Mouse (Mus musculus): Measurements from ENCODE around the gene Arpc5.
"Not testable (repeated sequence)": the region's sequence is repeated elsewhere in the genome, so short reads cannot be mapped to it uniquely, and the experiment has no call there.

Arpc5 gene

DNA sequence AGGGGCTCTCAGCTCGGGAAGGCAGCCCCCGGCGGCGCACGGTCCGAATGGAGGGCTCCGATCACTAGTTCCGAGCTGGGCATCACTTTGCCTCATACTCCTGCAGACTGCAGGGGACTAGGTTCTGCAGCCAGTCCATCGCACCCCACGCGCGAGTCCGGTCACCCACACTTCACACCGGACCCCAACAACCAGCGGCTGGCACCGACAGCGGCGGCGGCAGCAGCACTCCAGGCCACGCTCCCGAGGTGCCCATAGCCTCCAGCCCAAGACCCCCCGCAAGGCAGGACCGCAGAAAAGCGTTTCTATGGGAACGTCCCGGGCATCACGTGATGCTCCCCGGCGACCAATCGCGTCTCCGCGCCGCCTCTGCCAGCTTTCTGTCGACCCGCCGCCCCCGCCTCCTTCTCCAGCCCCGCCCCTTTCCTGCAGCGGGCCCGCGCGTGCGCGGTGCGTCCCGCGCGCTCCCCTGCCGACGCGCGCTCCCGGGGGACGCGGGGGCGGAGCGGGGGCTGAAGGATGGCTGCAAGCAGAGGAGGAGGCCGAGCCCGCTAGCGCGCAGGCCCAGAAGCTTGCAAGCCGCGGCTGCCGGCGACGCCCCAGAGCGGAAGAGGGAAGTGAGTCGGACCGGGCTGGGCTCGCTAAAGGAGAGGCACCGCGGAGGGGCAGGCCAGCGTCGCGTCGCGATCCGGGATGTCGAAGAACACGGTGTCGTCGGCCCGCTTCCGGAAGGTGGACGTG is at the start of gene Arpc5, which contains the start of gene Rgl1:
Arpc5 (plus strand) TSS at position 511 of the 741 bp plus-strand sequence.
Rgl1 (minus strand) TSS at position 320 of the 741 bp plus-strand sequence.
- DNase-seq (ENCODE audit: low spot score), result peak; percentile 96

DNA sequence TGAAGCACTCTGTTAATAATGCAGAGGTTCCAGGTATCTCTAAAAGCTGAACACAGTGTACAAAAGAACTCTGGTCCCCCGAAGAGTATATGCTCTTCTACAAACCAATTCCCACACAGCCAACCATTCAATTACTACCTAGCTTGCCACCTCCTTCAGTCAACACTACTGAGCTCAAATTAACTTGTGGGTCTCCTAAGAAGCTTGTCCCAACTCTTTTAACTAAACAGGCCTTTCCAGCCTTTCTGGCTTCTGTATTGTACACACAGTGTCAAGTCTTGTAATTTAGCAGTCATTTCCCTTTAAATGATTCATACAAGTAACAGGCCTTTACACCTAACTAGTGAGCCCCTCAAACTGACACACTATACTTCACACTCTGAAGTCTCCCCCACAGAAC is 49.0 kb upstream of the Arpc5 start:
- DNase-seq (ENCODE audit: low spot score), result no peak

DNA sequence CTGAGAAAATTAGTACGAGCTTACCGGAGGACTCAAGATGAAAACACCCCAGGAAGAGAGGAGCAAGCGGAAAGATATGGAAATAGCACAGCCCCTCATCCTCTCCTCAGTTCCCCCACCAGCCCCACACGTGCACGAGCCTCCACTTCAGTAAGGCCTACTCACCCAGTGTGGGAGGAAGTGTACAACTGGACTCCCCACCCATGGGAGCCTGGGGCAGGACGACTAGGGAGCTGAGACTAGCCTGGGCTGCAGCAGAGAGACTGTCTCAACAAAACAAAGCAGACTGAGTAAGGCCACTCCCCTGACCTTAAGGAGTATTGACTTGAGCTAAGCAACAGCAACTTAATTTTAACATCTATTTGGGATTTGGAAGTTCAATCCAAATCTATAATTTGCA is 48.1 kb upstream of the Arpc5 start:
- no peak for DNase-seq (ENCODE audit: low spot score)

DNA sequence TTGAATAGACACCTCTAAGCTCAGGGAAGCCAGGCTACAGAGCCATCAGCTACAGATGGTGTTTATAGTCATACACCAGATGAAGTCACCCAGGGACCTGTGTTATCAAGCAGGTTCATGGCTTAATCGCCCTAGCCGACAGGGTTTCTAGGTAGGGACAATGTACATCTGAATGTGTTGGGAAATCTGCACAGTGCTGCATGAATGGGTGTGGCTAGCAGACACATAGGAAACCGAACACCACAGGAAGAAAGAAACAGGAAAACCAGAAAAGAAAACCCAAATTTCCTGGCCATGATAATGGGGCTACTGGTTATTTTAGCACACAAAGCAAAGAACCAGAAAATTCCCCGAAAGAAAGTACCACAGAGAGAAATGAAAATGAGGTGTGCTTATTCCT is 45.4 kb upstream of the Arpc5 start:
- no peak for DNase-seq (ENCODE audit: low spot score)

DNA sequence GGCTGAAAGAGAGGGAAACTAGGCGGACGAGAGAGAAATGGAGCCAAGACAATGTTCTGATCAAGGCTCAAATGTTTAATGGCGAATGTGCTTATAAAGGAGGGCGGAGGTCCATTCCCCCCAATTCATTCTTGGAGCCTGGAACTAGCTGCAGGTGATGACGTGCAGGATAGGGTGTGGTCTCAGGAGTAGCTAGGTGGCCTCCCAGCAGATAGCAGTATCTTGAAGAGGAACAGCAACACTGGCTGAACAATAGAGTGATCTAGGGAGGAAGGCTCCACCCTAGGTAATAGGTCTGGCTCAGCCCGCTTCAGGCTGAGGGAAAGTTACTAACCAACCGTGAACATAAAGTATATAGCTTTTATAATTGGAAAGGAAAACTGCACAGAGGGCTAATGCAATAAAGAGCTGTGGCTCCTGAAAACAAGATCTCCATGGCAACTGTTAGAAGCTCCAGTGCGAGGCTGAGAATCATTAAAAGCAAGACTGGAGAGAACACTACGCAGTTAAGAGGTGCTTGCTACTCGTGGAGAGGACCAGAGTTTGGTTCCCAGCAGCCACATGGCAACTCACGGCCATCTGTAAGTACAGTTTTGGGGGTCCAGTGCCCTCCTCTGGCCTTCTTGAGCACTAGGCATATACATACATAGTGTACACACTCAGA is 44.7 kb upstream of the Arpc5 start:
- DNase-seq (ENCODE audit: low spot score), result no peak

DNA sequence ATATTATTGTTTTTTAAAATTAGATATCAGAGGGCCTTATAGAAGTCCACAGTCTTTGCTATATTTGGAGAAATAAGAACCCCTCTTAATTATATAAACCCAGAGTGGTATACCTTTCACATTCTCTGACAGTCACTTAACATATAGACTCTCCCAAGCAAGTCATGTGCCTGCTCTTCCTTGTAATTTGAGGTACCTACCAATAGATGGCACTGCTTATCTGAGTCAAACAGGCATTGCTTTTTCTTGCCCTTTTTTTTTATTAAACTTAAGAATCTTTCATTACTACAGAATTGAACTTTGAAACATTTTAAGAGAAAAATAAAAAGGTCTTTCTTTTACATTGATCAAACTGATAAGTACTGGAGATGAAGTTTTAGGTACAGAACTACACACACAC is 42.1 kb upstream of the Arpc5 start:
- no peak for DNase-seq (ENCODE audit: low spot score)

DNA sequence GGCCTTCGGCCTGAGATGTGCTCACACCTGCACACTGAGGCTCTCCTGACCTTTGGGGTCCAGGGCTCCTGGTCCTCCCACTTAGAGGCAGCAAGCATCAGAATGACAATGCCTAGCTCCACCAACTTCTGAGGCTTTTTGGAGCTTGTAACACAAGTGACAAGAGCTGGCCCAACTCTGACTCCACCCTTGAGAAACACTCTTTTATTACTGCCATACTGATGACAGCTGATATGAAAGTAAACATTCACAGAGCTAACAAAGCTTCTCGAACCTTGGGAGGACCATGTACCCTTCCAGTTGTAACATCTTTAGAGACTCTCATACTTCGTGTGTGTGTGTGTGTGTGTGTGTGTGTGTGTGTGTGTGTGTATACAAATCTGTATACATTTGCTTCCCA is 40.2 kb upstream of the Arpc5 start:
- DNase-seq (ENCODE audit: low spot score), result no peak

DNA sequence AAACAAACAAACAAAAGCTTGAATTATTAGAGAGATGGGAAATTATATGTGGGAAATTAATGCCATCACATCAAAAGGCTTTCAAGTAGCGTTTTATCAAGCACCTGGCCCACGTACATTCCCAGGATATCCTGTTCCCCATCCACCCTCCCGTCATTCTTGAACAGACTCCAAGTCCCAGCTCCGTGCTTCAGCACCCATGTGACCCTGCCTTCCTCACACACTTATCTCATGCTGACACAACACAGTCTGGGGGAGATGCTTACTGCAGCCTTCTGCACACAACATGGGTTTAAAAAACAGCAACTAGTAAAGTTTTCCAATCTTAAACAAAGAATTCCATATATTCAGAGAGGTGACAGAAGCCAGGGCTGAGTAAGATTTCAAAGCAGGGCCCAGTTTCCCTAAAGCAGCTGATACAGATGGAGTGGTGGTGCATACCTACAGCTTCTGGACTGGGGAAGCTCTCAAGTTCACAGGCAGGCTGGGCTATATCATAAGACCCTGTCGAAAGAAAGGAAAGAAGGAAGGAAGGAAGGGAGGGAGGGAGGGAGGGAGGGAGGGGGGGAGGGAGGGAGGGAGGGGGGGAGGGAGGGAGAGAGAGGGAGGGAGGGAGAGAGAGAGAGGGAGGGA is 38.6 kb upstream of the Arpc5 start:
- DNase-seq (ENCODE audit: low spot score), result no peak

DNA sequence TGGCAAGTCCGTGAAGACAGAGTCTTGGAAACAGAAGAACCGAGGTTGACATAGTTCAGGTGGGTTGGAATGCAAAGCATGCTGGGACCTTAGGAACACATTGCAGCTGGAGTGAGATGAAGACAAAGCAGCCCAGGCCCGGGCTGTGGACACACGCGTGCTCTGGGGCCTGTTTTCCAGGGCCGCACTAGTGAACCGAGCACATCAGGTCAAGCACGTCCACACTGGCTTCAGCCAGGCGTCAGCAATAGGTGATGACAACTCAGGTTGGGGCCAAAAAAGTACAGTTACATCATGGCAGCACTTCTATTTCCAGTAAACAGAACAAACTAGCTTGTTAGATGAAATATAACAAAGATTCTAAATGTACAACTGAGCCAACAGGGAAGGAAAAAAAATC is 27.5 kb upstream of the Arpc5 start:
- DNase-seq (ENCODE audit: low spot score), result no peak

DNA sequence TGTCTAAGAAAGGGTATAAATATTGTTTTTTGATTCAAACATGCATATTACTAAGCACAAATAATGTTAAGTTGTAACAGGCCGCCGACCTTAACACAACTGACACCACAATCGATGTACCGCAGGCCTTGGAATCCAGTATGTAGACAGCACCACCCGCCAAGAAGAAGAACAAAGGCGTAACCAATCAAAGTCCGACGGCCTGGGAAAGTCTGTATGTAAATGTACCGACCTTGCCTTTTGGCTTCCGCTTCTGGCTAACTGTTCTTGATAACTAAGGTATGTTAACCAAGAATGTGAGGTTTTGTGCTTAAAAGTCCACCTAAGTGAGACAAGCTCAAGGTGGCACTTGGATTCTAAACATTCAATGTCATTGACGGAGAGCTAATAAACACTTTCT is 27.0 kb upstream of the Arpc5 start:
- no peak for DNase-seq (ENCODE audit: low spot score)

DNA sequence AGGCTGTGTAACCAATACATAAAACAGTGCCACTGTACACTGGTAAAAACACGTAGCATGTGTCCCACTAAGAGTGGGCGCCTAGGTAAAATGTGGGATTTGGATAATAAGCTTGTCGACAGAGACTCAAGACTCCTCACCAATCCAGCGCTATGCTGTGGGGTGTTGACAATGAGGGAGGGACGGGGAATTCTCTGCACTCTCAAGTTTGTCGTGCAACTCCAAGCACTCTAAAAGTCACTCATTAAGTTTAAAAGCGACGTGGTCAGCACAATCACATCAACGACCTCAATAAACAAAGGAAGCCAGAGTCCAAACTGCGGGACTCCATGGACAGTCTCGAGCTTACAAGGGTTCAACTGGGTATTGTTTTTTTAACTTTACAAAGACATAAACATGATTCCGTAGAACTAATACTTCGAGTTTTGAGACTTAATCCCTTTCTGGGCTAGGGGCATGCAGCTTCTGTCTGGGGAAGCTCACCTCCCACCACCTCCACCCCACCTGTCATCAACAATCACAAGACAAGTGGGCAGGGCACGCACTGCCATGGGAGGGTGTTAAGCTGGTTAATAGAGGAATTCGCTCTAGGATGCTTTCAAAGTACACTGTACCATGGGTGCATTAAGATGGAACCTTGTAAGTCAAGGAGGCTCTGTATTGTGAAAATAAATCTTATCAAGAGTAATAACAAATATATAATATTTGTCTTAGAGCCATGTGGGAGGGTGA is 23.1 kb upstream of the Arpc5 start:
- no peak for DNase-seq (ENCODE audit: low spot score)

DNA sequence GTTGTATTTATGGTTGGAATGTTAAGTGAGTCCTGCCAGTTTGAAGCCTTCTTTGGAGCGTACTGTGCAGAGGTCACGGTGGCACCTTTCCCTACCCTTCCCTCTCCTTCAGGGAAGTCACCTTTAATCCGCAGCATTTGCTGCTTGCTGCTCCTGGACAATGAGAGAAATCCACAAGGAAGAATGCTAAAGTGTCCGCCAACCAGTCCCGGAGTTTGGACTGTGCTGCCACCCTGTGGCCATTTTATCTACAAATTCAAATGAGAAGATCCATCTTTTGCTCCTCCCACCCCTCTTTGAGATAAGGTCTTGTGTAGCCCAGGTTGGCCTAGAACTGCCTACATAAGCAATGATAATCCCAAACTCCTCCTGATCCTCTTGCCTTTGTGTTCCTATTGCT is 19.9 kb upstream of the Arpc5 start:
- peak; percentile 31 for DNase-seq (ENCODE audit: low spot score)

DNA sequence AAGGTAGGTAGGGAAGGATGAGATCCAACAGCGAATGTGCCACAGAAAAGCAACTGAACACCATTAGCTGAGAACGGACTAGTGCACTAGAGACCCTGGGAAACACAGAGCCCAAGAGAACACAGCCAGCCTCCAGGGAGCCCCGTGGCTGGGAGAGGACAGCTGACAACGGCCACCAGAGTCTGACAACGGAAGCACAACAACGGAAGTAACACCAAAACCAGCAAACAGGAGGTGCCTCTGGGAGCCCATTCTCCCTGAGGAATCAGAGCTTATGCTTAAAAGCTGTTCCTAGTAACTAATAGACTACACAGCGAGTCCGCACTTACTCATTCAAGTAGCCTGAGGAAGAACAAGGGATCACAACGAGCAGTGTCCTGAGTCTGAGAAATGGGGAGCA is 17.1 kb upstream of the Arpc5 start:
- DNase-seq (ENCODE audit: low spot score), result no peak

DNA sequence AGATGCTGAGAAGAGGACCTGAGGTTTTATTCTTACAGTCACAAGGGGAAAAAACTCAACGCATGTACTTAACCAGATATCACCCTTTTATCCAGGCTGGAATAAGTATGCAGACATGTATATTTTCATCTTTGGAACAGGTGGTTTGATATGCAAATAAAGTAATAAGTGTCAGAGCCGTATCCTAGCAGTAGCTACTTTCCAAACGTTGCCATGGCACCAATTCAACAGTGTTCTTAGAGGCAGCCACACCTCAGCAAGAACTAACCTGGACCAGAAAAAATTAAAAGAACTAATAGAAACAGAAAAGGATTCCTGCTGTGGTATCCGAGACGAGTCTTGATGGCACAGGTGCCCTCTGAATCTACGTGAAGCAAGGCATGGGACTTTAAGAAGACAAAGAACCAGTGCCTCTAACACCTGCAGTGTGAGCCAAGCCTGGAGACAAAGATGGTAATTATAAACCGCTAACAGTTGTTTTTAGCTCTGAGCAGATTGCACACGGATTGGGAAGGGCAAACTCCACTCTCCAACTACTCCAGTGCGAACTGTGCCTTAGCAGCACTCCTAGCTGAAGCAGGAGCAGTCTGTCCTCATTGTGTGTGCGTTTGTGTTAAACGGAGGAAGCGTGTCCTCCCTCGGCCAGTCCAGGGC is 15.9 kb upstream of the Arpc5 start, which contains the start of gene Apobec4:
Apobec4 (plus strand) TSS at position 240 of the 654 bp plus-strand sequence.
- DNase-seq (ENCODE audit: low spot score), result no peak

DNA sequence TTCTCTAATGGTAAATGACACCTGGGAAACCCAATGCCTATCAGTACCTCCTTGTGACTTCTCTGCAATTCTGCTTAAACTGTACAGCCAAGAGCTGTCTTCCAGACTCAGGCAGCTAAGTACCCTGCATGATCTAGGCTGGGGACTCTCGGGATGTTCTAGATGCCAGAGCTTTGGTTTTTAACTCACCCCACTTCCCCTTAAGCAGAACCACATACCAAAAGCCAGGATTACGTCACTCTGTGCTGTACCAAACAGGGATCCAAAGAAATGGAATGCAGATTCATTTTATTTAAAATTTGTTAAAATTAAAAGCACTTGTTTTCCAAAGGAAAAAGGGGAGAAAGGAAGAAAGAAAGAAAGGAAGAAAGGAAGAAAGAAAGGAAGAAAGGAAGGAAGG is 4.6 kb upstream of the Arpc5 start:
- no peak for DNase-seq (ENCODE audit: low spot score)

DNA sequence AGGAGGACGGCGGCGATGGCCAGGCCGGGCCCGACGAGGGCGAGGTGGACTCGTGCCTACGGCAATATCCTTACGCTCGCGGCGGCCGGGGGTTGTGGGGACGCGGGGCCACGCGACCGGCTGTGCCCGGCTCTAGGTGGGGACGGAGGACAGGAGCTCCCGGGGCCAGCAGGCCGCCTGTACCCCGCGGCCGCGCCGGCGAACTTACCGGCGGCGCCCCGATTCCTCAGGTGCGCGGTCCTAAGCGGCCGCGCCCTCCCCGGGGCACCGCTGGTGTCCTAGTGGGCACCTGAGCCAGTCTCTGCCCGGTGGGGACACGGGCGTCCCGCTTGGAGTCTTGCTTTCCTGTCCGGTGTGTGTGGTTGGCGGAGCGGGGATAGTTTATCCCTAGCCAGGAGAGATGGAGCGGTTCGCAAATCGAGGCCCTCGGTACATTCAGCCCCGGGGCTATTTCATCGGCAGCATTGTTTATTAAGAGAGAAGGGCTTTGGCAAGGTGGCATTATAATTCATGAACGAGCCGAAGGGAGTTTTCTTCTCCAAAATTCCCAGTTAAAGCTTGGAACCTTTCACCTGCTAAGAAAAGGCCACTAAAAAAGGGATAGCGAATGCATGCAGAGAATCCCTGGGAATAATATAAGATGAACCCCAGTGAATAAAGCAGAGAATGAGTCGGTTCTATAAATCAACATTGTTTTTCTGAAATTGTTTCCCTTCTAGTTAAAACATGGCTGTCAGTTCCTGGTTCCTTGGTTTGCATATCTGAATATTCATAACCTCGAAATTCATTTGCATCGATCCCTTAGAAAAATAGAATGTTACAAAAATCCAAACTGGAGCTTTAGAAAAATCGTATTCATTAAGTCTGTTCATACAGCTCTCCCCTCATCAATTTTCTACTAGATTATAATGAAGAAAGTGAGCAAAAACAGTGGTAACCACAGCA is 734 bp downstream of the Arpc5 start:
- no peak for DNase-seq (ENCODE audit: low spot score)

DNA sequence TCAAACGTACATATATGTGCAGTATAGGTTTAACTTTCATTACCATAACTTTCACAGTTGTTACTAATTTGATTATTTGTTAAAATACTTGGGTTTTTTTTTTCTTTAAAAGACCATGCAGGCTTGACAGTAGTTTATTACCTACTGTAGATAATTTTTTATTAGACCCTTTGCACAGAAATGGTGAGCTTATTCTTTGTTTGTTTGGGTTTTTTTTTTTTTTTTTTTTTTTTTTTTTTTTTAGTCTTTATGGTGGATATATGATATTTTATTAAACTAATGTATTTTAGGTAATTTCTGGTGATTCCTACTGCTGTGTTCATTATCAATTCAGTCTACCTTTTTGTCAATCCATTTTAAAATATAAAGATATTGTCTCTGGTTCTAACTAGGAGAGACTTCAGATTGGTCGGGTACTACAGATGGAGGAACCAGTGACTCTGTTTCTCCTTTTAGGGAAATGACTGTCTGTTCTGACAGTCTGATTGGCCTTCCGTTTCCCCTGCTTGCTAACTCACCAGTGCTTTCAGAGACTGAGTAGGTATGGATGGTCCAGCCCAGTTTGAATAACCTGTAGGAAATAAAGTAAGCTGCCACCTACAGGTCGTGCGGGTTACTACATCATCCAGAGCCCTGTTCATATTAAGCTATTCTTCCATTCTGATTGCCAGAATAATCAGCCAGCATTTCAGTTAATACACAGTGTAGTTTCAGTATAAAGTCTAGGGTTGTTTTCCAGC is 1.6 kb downstream of the Arpc5 start:
- peak; percentile 78 for DNase-seq (ENCODE audit: low spot score)

DNA sequence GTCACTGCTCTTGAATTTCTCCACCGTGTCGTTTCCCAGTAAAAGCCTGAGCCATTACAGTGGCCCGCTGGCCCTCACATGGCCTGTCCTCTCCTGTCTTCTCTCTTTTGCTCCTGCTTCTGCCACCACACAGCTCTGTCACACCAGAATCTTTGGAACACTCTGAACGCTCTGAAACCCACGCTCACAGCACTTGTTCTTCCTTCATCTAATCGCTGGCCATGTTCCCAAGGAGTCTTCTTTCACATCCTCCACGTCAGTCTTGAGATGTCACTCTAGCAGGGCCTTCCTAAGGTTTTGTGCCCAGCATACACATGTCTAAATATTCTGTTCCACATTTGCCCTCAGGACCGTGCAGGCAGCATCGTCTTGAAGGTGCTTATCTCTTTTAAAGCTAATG is 4.7 kb downstream of the Arpc5 start:
- DNase-seq (ENCODE audit: low spot score), result no peak

DNA sequence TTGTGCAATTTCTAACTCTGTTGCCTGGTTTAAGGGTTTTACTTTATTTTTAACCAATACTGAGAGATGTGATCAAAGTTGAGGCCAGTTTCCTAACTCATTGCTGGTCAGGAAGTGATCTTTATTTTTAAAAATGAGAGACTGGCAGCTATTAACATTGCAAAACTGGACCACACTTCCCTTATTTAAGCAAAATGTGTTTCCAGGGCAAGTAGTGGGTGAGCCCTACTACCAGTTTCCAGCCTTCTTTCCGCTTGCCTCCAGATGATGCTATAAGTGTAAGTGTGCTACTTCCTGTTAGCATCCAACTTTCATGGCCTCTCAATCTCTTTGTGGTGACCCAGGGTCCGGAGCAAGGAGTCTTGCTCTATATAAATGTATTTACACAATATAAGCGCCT is 8.3 kb downstream of the Arpc5 start:
- DNase-seq (ENCODE audit: low spot score), result not testable (repeated sequence)

DNA sequence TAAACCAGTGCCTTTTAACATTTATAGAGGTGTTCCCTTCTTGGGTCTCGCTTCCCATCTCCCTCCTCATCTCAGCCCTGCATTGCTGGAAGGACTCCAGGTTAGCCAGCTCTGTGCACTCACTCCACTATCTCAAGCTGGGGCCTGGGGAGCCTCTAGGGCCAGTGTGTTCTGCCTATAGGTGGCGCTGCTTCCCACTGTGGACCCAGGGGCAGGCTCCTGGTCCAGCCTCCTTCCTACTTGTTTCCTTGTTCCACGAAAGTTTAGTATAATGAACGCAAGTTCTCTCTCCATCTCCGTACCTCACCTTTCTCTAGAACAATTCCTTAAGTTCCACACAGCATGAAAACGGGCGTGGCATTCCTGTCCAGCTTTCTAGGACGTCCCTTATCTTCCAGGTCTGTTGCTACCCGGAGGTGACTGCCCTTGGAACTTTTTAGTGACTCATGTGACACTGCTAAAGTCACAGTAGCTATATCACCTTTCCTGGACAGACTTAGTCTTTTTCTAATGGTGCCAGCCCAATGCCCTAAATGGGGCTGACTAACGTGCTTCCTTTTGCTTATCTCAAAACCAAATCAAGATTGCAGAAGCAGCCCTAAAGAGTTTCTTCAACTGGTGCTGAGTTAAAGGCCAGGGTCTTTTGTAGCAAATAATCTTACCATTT is 12.9 kb downstream of the Arpc5 start:
- DNase-seq (ENCODE audit: low spot score), result peak; percentile 35

Data from spleen, adult 12 weeks (tissue).